Mouse (Mus musculus) forebrain, embryonic 14.5 days (tissue): Measurements from ENCODE around the gene Wdr70. TPM values are rescaled to one million over a fixed set of nuclear protein-coding genes. Genes with fewer than 3 reads are reported as not detected.

Experiments
- ATAC-seq: fragments of 200-750 bp; cut with Nextera tagmentation; 2 replicates; pipeline ENCODE4 v1.8.0; 2017; ENCODE audit warnings: mild to moderate bottlenecking, moderate library complexity
- DNase-seq: peaks from one replicate; pipeline ENCODE4 v3.0.0-alpha.2; 2015; ENCODE audit warnings: low spot score
- H3K27ac ChIP-seq: fragments of 300-500 bp; sonication (generic); 2 replicates; pipeline ENCODE4 v1.5.1; 2014; ENCODE audit warnings: low read depth, mild to moderate bottlenecking, control low read depth, low read length, moderate library complexity
- H3K27me3 ChIP-seq: fragments of 300-500 bp; sonication (generic); replicated peaks from 2 replicates; pipeline ENCODE4 v1.6.1; 2014; ENCODE audit warnings: low read length, control low read depth, mixed read lengths; ENCODE audit not compliant: control insufficient read depth, insufficient read depth
- H3K36me3 ChIP-seq: fragments of 300-500 bp; sonication (generic); 2 replicates; pipeline ENCODE4 v1.6.1; 2014; ENCODE audit warnings: low read length, control low read depth; ENCODE audit not compliant: control insufficient read depth, insufficient read depth
- H3K4me1 ChIP-seq: fragments of 300-500 bp; sonication (generic); 2 replicates; pipeline ENCODE4 v1.6.1; 2014; ENCODE audit warnings: antibody characterized with exemption, low read length, control low read depth; ENCODE audit not compliant: control insufficient read depth, insufficient read depth
- H3K4me2 ChIP-seq: fragments of 300-500 bp; sonication (generic); 2 replicates; pipeline ENCODE4 v1.6.1; 2014; ENCODE audit warnings: mild to moderate bottlenecking, control low read depth, low read length
- H3K4me3 ChIP-seq: fragments of 300-500 bp; sonication (generic); 2 replicates; pipeline ENCODE4 v1.5.1; 2014; ENCODE audit warnings: low read depth, low read length, control low read depth
- H3K9ac ChIP-seq: fragments of 300-500 bp; sonication (generic); 2 replicates; pipeline ENCODE4 v1.6.1; 2014; ENCODE audit warnings: mild to moderate bottlenecking, low read length, control low read depth, moderate library complexity
- H3K9me3 ChIP-seq: fragments of 300-500 bp; sonication (generic); replicated peaks from 2 replicates; pipeline ENCODE4 v1.6.1; 2016; ENCODE audit warnings: low read length, control low read depth, mixed read lengths; ENCODE audit not compliant: control insufficient read depth
- WGBS: fragments of 180-500 bp; shearing (Covaris S2); extraction: QIAGEN DNeasy Blood & Tissue Kit; methylation state at CpG from one replicate; pipeline ENCODE4 v1.1.7; 2014; 5-methylcytosine and 5-hydroxymethylcytosine counted together
- polyA plus RNA-seq: library from polyadenylated mRNA; unstranded; fragments of >200 nt; fragmentation: Nextera tagmentation; extraction: Ambion mirVana; gene quantifications from 2 replicates; pipeline ENCODE4 v1.2.1, GENCODE M21; 2014

Gene Wdr70
- polyA plus RNA-seq, 1 experiment from 2014 or later = 69.0 TPM

DNA sequence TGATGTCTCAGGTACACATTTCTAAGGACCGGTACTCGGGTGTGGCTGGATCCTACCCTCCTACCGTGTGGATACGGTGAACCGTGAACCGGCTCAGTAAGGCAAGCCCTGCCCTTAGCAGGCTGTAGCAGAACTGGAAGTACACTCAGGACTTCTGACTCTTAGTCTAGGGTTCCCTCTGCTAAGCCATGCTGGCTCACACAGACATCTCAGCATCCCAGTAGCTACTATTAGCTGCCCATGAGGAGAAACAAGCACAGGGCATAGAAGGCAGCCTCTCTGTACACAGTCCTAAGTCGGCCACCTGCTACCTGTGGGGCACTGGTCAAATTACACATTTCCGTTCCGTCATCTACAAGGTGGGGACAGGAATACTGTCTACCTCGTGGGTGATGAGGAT is 220.1 kb downstream of the Wdr70 start:
- Histone ChIP-seq H3K4me1 (no peaks in the 10 kb centered on the region), H3K36me3 (peaks cover under 1% of the 10 kb centered on the region; the same call in 1 of the 2 replicates), H3K9ac (no peak overlapping the region), H3K27ac (no peak overlapping the region), H3K9me3 (no peaks in the 10 kb centered on the region), H3K4me3 (no peak overlapping the region), H3K27me3 (no peaks in the 10 kb centered on the region), H3K4me2 (no peak overlapping the region)
- 89% methylated on average over 10 of the region's 10 CpGs for WGBS
- ATAC-seq (no peak), DNase-seq (no peak)

DNA sequence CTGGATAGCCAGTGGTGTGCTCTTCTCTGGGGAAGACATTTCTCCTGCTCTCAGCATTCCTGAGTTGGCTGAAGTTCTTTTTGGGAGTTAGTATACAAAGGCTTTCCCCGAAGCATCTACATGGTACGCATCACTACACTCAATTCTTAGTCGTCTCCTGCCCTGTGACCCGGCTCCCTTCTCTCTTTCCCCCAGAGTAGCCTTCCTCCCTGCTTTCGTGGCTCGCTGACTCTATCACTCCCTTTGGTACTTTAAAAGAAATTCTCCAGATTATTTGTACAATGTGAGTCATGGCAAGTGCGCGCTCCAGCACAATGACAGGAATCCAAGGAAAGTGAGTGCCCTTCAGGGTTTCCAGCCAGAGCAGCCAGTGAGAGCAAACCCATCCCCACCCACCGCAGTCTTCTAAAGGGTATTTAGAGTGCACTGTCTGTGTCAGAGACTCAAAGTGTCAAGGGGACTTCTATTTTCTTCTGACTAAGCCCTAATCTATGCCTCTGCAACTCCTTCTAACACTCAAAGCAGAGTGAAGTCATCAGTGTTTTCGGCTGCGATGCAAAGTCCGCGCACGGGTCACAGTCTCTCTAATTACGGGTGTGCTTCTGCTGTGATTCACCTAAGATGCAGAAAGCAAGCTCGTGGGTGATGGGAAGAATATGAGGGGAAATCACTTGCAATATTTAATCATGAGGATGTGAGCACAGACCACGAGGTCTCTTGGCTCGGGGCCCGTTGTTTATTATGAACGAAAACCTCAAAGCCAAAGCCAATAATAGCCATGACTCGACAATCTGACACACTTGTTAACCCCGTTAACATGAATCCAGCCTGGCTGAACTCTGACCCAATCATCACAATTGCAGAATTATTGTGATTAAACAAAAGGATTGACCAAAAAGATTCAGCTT is 221.2 kb downstream of the Wdr70 start:
- 72% methylated on average over 22 of the region's 22 CpGs for WGBS
- no peak overlapping the region for H3K9ac ChIP-seq
- H3K27me3 ChIP-seq = no peaks in the 10 kb centered on the region
- H3K27ac ChIP-seq = no peak overlapping the region
- H3K36me3 ChIP-seq = no peaks in the 10 kb centered on the region
- H3K9me3 ChIP-seq = no peaks in the 10 kb centered on the region
- no peaks in the 10 kb centered on the region for H3K4me1 ChIP-seq
- H3K4me2 ChIP-seq = no peak overlapping the region
- H3K4me3 ChIP-seq = no peak overlapping the region
- ATAC-seq (peak; percentile 37; the same call in 1 of the 2 replicates), DNase-seq (no peak)

DNA sequence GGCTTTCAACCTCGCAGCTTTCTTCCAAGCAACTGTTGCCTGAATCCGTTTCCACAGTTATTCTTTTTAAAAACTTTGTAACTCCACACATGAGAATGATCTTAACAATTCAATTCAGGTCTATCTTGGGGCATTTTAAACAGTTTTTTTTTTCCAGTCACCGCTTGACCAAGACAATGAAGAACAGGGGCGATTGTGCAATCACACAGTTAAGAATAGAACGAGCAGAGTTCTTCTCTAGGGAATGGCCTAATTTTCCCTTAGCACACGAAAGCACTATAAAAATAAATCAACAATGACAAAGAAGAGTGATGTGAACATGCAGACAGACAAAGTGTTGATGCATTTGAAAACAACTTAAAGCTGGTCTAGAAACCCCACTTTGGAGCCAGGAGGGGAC is 223.1 kb downstream of the Wdr70 start:
- H3K36me3 ChIP-seq = no peaks in the 10 kb centered on the region
- WGBS = 76% methylated on average over 6 of the region's 6 CpGs
- no peaks in the 10 kb centered on the region for H3K27me3 ChIP-seq
- no peak overlapping the region for H3K4me2 ChIP-seq
- H3K9ac ChIP-seq = no peak overlapping the region
- no peak overlapping the region for H3K27ac ChIP-seq
- ATAC-seq (no peak), DNase-seq (no peak)
- H3K9me3 ChIP-seq = no peaks in the 10 kb centered on the region
- no peaks in the 10 kb centered on the region for H3K4me1 ChIP-seq
- no peak overlapping the region for H3K4me3 ChIP-seq

DNA sequence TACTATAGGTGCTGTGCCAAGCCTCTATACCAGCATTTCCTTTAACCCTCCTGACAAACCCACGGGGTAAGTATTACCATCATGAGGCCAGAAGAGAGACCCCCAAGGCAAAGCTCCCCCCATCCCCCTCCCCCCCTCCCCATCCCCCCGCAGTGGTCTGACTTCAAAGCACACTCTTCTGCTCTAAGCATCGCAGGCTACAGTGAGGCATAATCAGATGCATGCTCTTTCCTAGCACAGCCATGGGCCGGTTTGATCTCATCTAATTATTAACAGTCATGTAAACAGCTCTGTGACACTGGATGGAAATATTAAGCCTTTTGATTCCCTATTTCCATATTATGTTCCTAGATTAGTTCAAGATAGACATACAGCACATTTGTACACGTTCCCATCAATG is 226.5 kb downstream of the Wdr70 start:
- ATAC-seq (no peak), DNase-seq (no peak)
- Histone ChIP-seq H3K9me3 (no peaks in the 10 kb centered on the region), H3K4me1 (no peaks in the 10 kb centered on the region), H3K9ac (no peak overlapping the region), H3K27ac (no peak overlapping the region), H3K4me2 (no peak overlapping the region), H3K36me3 (no peaks in the 10 kb centered on the region), H3K4me3 (no peak overlapping the region), H3K27me3 (no peaks in the 10 kb centered on the region)
- WGBS = 83% methylated on average over 4 of the region's 5 CpGs

DNA sequence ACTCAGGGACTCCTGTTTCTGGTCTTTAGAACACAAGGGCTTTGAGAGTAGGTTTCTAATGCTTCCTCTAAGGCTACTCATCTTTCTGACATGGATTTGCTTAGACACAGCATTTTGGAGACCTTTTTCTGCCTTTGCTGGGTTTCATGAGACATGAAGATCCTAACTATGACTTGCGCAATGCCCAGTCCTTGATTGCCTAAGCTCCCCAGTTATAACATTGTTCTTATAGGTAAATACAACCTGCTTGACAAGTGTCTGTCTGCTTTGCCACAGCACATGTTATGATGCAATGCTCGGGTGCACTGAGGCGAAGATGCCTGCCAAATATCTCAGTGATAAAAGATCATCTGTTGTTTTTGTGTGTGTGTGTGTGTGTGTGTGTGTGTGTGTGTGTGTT is 233.7 kb downstream of the Wdr70 start:
- Histone ChIP-seq H3K4me2 (no peak overlapping the region), H3K4me1 (no peaks in the 10 kb centered on the region), H3K9me3 (no peaks in the 10 kb centered on the region), H3K9ac (no peak overlapping the region), H3K36me3 (no peaks in the 10 kb centered on the region), H3K4me3 (no peak overlapping the region), H3K27ac (no peak overlapping the region), H3K27me3 (no peaks in the 10 kb centered on the region)
- DNase-seq = no peak
- ATAC-seq = no peak
- 92% methylated on average over 3 of the region's 3 CpGs for WGBS

DNA sequence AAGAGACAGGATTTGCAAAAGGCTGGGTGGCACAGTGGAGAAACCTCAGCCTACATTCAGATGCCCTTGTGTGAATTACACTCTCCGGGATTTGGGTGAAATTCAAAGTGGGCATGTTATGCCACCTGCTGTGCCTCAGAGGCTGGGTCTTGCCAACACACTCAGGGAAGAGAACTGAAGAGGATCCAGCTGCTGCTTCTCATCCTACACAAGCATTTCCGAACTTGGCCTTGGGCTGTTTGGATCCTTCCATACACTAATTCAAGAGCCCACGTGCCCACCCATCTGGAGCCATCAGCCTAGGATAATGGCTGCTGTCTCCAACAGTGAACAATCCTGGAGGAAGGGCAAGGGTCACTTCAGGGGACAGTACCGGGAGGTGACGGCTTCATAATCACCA is 235.7 kb downstream of the Wdr70 start:
- H3K9me3 ChIP-seq = no peaks in the 10 kb centered on the region
- no peak overlapping the region for H3K27ac ChIP-seq
- DNase-seq (no peak), ATAC-seq (no peak)
- H3K4me2 ChIP-seq = no peak overlapping the region
- no peaks in the 10 kb centered on the region for H3K36me3 ChIP-seq
- no peaks in the 10 kb centered on the region for H3K4me1 ChIP-seq
- no peaks in the 10 kb centered on the region for H3K27me3 ChIP-seq
- WGBS = 71% methylated on average over 5 of the region's 5 CpGs
- H3K9ac ChIP-seq = no peak overlapping the region
- no peak overlapping the region for H3K4me3 ChIP-seq

DNA sequence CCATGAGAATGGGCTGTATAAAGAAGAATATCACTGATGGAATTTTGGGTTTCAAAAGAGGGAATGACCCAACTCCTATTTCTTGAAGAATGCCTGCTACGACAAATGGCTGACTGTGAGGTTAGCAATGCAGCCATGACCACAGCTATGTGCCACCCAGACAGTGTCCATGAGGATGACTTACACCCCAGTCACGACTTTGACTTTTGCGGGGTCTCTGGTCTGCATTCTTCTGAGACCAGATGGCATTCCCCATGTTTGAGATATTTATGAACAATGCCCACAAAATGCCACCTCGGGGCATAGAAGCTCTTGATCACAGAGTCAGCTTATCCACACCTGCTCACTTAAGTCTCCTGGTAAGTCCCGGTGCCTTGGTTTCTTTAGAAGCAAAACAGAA is 236.1 kb downstream of the Wdr70 start:
- Histone ChIP-seq H3K36me3 (no peaks in the 10 kb centered on the region), H3K27me3 (no peaks in the 10 kb centered on the region), H3K4me2 (no peak overlapping the region), H3K9ac (no peak overlapping the region), H3K4me3 (no peak overlapping the region), H3K9me3 (no peaks in the 10 kb centered on the region), H3K4me1 (no peaks in the 10 kb centered on the region), H3K27ac (no peak overlapping the region)
- WGBS = 95% methylated on average over 5 of the region's 5 CpGs
- ATAC-seq (no peak), DNase-seq (no peak)

DNA sequence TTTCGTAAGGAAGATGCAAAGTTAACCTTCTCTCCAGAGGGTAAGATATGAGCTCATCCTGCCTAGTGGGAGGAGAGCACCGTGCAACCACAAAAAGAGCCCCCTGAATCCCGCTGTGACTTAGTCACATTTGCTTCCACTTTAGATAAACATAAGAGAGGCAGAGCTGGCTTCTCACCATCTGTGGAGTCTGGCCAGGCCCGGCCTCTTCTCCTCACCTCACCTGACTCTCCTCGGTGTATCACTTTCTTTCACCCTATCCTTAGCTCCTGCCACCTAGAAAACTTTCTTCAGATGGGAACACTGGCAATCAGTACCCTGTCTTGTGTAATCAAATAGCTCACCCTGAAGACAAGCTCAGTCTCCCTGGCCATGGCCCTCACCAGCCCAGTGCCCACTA is 240.2 kb downstream of the Wdr70 start:
- H3K27me3 ChIP-seq = no peaks in the 10 kb centered on the region
- no peak overlapping the region for H3K9ac ChIP-seq
- H3K27ac ChIP-seq = no peak overlapping the region
- DNase-seq = no peak
- H3K36me3 ChIP-seq = no peaks in the 10 kb centered on the region
- WGBS = 86% methylated on average over 5 of the region's 5 CpGs
- ATAC-seq = no peak
- no peaks in the 10 kb centered on the region for H3K4me1 ChIP-seq
- no peak overlapping the region for H3K4me3 ChIP-seq
- no peak overlapping the region for H3K4me2 ChIP-seq
- no peaks in the 10 kb centered on the region for H3K9me3 ChIP-seq

DNA sequence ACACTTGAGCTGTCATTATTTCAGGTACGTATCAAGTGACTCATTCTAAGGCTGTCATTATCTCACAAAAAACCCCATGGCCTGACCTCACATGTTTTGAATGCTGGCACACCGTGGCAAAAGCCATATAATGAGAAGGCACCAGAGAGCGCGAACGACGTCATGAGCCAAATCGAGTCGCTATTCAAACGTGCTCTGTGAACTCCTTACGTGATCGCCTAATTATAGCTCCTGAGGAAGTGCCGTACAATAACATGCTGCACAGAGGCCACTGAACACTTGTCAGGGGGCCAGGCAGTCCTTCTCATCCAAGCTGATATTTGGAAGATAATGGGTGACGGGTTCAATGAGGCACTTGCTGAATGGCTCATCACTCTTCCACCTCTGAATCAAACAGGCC is 241.6 kb downstream of the Wdr70 start:
- Histone ChIP-seq H3K27me3 (no peaks in the 10 kb centered on the region), H3K4me1 (no peaks in the 10 kb centered on the region), H3K27ac (no peak overlapping the region), H3K9ac (no peak overlapping the region), H3K9me3 (no peaks in the 10 kb centered on the region), H3K4me2 (no peak overlapping the region), H3K4me3 (no peak overlapping the region), H3K36me3 (no peaks in the 10 kb centered on the region)
- DNase-seq (peak; percentile 27), ATAC-seq (0 out of 2 replicates have a peak, but pooled peaks have one; percentile 34)
- 47% methylated on average over 13 of the region's 13 CpGs for WGBS
